Mouse (Mus musculus) embryonic fibroblast, embryonic 13.5 days (primary cell): ENCODE measurements around the gene Ficd.

Experiments
- CTCF ChIP-seq: IDR thresholded peaks from 2 replicates; pipeline ENCODE4 v1.5.1; 2011; ENCODE audit warnings: mild to moderate bottlenecking, control low read depth, low read length, moderate library complexity, borderline replicate concordance; ENCODE audit not compliant: insufficient read depth
- POLR2A ChIP-seq: IDR thresholded peaks from 2 replicates; pipeline ENCODE4 v1.6.1; 2011; ENCODE audit warnings: low read depth, mild to moderate bottlenecking, control low read depth, low read length, moderate library complexity

DNA sequence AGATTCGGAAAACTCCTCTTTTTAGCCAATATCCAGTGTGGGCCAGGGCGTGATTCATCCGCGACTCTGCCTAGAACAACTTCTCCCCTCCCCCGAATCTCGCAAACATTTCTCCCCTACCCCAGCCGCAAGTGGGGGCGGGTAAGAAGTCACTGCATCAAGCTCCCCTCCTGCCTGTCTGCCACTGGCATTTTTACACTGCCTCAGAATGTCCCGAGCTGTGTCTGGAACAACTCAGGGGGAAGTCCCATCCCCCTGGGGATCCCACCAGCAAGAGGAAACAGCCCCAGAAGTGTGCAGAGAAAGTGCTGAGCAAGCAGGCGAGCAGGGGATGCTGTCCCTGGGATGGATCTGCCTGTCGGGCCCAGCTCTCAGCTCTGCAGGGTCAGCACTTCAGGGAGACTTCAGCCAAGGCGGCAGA lies 48.0 kb downstream of the Ficd start:
- TF ChIP-seq CTCF (no peak), POLR2A (no peak; the same call in none of the 2 replicates)
